ENCODE assay signal across 8 mouse cellular contexts in the genomic region with DNA sequence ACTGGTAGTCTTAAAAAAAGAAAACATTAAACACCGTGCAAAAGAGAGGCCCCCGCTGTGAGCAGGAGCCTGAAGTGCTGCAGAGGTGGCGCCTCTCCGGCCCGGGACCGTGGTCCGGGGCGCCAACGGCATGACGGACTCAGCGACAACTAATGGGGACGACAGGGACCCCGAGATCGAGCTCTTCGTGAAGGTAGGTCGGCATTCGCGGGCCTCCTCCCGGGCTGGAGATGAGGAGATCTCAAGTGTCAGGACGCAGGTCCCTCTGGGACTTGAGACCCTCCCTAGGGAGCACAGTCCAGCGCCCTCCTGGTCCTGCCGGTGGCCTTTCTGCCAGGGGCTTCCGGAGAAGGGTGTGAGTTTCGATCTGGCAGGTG. TPM values are rescaled to one million over a fixed set of nuclear protein-coding genes. Genes with fewer than 3 reads are reported as not detected.
A peak's percentile ranks its signal among the peaks of the same experiment; 100 is the strongest.
DNase-seq lines count a peak whose midpoint lies in the region; ATAC-seq and TF ChIP-seq lines count a peak whose summit lies in the region.

No protein-coding gene starts in this region.

- peak; percentile 2; the same call in 1 of the 2 replicates for TF ChIP-seq CTCF in thymus, adult 2 months (IDR thresholded peaks at IDR 0.05; ENCODE audit: borderline replicate concordance, control insufficient read depth, extremely low read depth, insufficient read depth, low read length, poor library complexity)

- no peaks in the 10 kb centered on the region for H3K27me3 ChIP-seq in thymus, adult 2 months (ENCODE audit: control insufficient read depth, insufficient read depth, low read length)
- peaks cover 55% of the 10 kb centered on the region for H3K27me3 ChIP-seq in forebrain, embryonic 10.5 days (ENCODE audit: poor library complexity, severe bottlenecking)
- H3K27me3 ChIP-seq in hindbrain, embryonic 11.5 days (ENCODE audit: control insufficient read depth, insufficient read depth, low read length): peaks cover 8% of the 10 kb centered on the region
- H3K27me3 ChIP-seq in liver, embryonic 15.5 days: peaks cover 21% of the 10 kb centered on the region
- H3K27me3 ChIP-seq in neural tube, embryonic 15.5 days (replicated peaks): peaks cover 27% of the 10 kb centered on the region

- DNase-seq in thymus, adult 2 months: peak; percentile 17
- no peak for DNase-seq in thymus, postnatal 14 days
- DNase-seq in forebrain, embryonic 10.5 days (ENCODE audit: extremely low spot score, low spot score): no peak
- DNase-seq in hindbrain, embryonic 11.5 days (ENCODE audit: low spot score): peak; percentile 32
- DNase-seq in left cerebral cortex, adult 18-20 months (ENCODE audit: low spot score in 2 of 2): no peak
- no peak for DNase-seq in layer of hippocampus, adult 9-11 months

- TF ChIP-seq POLR2A in thymus, adult 2 months (IDR thresholded peaks at IDR 0.05; ENCODE audit: control insufficient read depth, extremely low read depth, insufficient read depth, low read length, poor library complexity): no peak

- H3K9me3 ChIP-seq in forebrain, embryonic 10.5 days: no peaks in the 10 kb centered on the region
- no peaks in the 10 kb centered on the region for H3K9me3 ChIP-seq in hindbrain, embryonic 11.5 days (ENCODE audit: control insufficient read depth, low read length)
- no peaks in the 10 kb centered on the region for H3K9me3 ChIP-seq in liver, embryonic 15.5 days (replicated peaks)
- no peaks in the 10 kb centered on the region for H3K9me3 ChIP-seq in neural tube, embryonic 15.5 days (replicated peaks)

- peak overlapping the region; percentile 87 for H3K4me2 ChIP-seq in hindbrain, embryonic 11.5 days (replicated peaks; ENCODE audit: low read depth, low read length)
- peak overlapping the region; percentile 68 for H3K4me2 ChIP-seq in liver, embryonic 15.5 days
- H3K4me2 ChIP-seq in neural tube, embryonic 15.5 days: peak overlapping the region; percentile 90

- ATAC-seq in hindbrain, embryonic 11.5 days (ENCODE audit: low FRiP score): 0 out of 2 replicates have a peak, but pooled peaks have one; percentile 22
- ATAC-seq in liver, embryonic 15.5 days (ENCODE audit: insufficient read depth): no peak
- no peak for ATAC-seq in neural tube, embryonic 15.5 days (ENCODE audit: low FRiP score)

- WGBS in thymus, adult 2 months: under 1% methylated on average over 24 of the region's 24 CpGs
- under 1% methylated on average over 24 of the region's 24 CpGs for WGBS in forebrain, embryonic 10.5 days
- WGBS in hindbrain, embryonic 11.5 days: under 1% methylated on average over 24 of the region's 24 CpGs
- 0% methylated on average over 24 of the region's 24 CpGs for WGBS in liver, embryonic 15.5 days (ENCODE audit: insufficient replicate concordance)
- WGBS in neural tube, embryonic 15.5 days: under 1% methylated on average over 23 of the region's 24 CpGs

- peak overlapping the region; percentile 45 for H3K4me3 ChIP-seq in thymus, adult 2 months (ENCODE audit: control insufficient read depth, insufficient read depth, low read length)
- peak overlapping the region; percentile 55 for H3K4me3 ChIP-seq in forebrain, embryonic 10.5 days
- H3K4me3 ChIP-seq in hindbrain, embryonic 11.5 days (ENCODE audit: low read depth, low read length): peak overlapping the region; percentile 34
- H3K4me3 ChIP-seq in liver, embryonic 15.5 days (replicated peaks): peak overlapping the region; percentile 46
- peak overlapping the region; percentile 39 for H3K4me3 ChIP-seq in neural tube, embryonic 15.5 days (replicated peaks)

- H3K9ac ChIP-seq in hindbrain, embryonic 11.5 days (ENCODE audit: low read depth, low read length): peak overlapping the region; percentile 42; the same call in 1 of the 2 replicates
- peak overlapping the region; percentile 30; the same call in 1 of the 2 replicates for H3K9ac ChIP-seq in liver, embryonic 15.5 days
- peak overlapping the region; percentile 32; the same call in 1 of the 2 replicates for H3K9ac ChIP-seq in neural tube, embryonic 15.5 days (replicated peaks)

- no peak overlapping the region for H3K27ac ChIP-seq in thymus, adult 2 months (ENCODE audit: control insufficient read depth, insufficient read depth, low read length)
- H3K27ac ChIP-seq in forebrain, embryonic 10.5 days: 0 out of 2 replicates have a peak overlapping the region, but pooled peaks have one; percentile 16
- no peak overlapping the region for H3K27ac ChIP-seq in hindbrain, embryonic 11.5 days (ENCODE audit: low read depth, low read length)
- H3K27ac ChIP-seq in liver, embryonic 15.5 days (replicated peaks): no peak overlapping the region
- H3K27ac ChIP-seq in neural tube, embryonic 15.5 days (replicated peaks): no peak overlapping the region

- H3K4me1 ChIP-seq in thymus, adult 2 months (replicated peaks; ENCODE audit: control insufficient read depth, insufficient read depth, low read length): 0 out of 2 replicates have a peak, but pooled peaks cover 8% of the 10 kb centered on the region
- peaks cover 20% of the 10 kb centered on the region for H3K4me1 ChIP-seq in forebrain, embryonic 10.5 days
- H3K4me1 ChIP-seq in hindbrain, embryonic 11.5 days (replicated peaks; ENCODE audit: control insufficient read depth, insufficient read depth, low read length): peaks cover 6% of the 10 kb centered on the region; the same call in 1 of the 2 replicates
- peaks cover 3% of the 10 kb centered on the region; the same call in 1 of the 2 replicates for H3K4me1 ChIP-seq in liver, embryonic 15.5 days (replicated peaks)
- peaks cover 19% of the 10 kb centered on the region for H3K4me1 ChIP-seq in neural tube, embryonic 15.5 days

- no peaks in the 10 kb centered on the region for H3K36me3 ChIP-seq in thymus, adult 2 months (ENCODE audit: control insufficient read depth, insufficient read depth, low read length)
- H3K36me3 ChIP-seq in forebrain, embryonic 10.5 days (replicated peaks): no peaks in the 10 kb centered on the region
- H3K36me3 ChIP-seq in hindbrain, embryonic 11.5 days (ENCODE audit: control insufficient read depth, insufficient read depth, low read length): no peaks in the 10 kb centered on the region
- no peaks in the 10 kb centered on the region for H3K36me3 ChIP-seq in liver, embryonic 15.5 days (replicated peaks)
- no peaks in the 10 kb centered on the region for H3K36me3 ChIP-seq in neural tube, embryonic 15.5 days

RNA-seq across cellular contexts. Expression of a gene that starts 0.4 kb away (rescaled TPM):
- 6.3 and 7.7 TPM in 2 replicates for polyA plus RNA-seq in thymus, adult 2 months (2012; rRNA removed)
- 0.11 and 0.12 TPM in 2 replicates for polyA plus RNA-seq in forebrain, embryonic 10.5 days (2016; fragmentation: Nextera tagmentation; extraction: Ambion mirVana)
- 0.15 and 0.26 TPM in 2 replicates for polyA plus RNA-seq in hindbrain, embryonic 11.5 days (2014; fragmentation: Nextera tagmentation; extraction: Ambion mirVana)
- 0.33 and 0.39 TPM in 2 replicates for polyA plus RNA-seq in liver, embryonic 15.5 days (2015; fragmentation: Nextera tagmentation; extraction: Ambion mirVana)
- 0.35 and 3.5 TPM in 2 replicates for polyA plus RNA-seq in neural tube, embryonic 15.5 days (2015; fragmentation: Nextera tagmentation; extraction: Ambion mirVana)
- 1 to 10 TPM; 3.7 to 4.9 TPM for total RNA-seq in left cerebral cortex, adult 18-20 months (2021)

Comparison
In these comparisons a context has a peak if more than half of its experiments do, and no peak if none do; other contexts are left out.
1. DNase-seq: peak in thymus, adult 2 months (single experiment) and hindbrain, embryonic 11.5 days (single experiment); none in thymus, postnatal 14 days (single experiment), forebrain, embryonic 10.5 days (single experiment), left cerebral cortex, adult 18-20 months (0 of 2) and layer of hippocampus, adult 9-11 months (single experiment).
2. Peak in every context shown above with its lines, with median percentiles within 50 percentile points of each other: H3K4me3 ChIP-seq, H3K4me2 ChIP-seq and H3K9ac ChIP-seq.